In genomic region chr8:108783155-108783554, GRCm38 (mm10) we compare ENCODE assay signal across 21 mouse cellular contexts.
"Had no signal": no experiment of that assay in that cellular context is flagged by ENCODE, and none has a peak within 500 bp of the region (broad histone marks: within the 10 kb centered on the region; RNA-seq: fewer than 3 reads in every experiment).

No protein-coding gene starts in this region.

- DNase-seq: kidney, adult 18-20 months; kidney, adult 9 months; kidney, postnatal 36 days; liver; liver, embryonic 13.5 days; lung, embryonic 14.5 days; lung, postnatal 10 days; lung, postnatal 36 days; retina, postnatal 1 day; right cerebral cortex, postnatal 25 days; spleen, adult 18-20 months; thymus, adult 18-20 months; thymus, postnatal 36 days had no signal

- H3K36me3 ChIP-seq: liver, embryonic 13.5 days; midbrain, embryonic 15.5 days; neural tube, embryonic 12.5 days had no signal

- ATAC-seq: inflammation-experienced regulatory T-cells, adult 6 months; intestine, embryonic 16.5 days; midbrain, embryonic 15.5 days had no signal

- H3K4me3 ChIP-seq: limb, embryonic 12.5 days; liver, embryonic 13.5 days; megakaryocyte, embryonic 14.5 days; midbrain, embryonic 10.5 days; midbrain, embryonic 15.5 days; neural tube, embryonic 12.5 days had no signal

- H3K27ac ChIP-seq: kidney, postnatal 0 days; liver, embryonic 13.5 days; midbrain, embryonic 10.5 days; midbrain, embryonic 15.5 days; neural tube, embryonic 12.5 days had no signal

- H3K9ac ChIP-seq: limb, embryonic 12.5 days; liver, embryonic 13.5 days; lung, embryonic 14.5 days; midbrain, embryonic 15.5 days; neural tube, embryonic 12.5 days had no signal

- H3K4me2 ChIP-seq: limb, embryonic 12.5 days; liver, embryonic 13.5 days; lung, embryonic 14.5 days; midbrain, embryonic 15.5 days; neural tube, embryonic 12.5 days had no signal

- H3K27me3 ChIP-seq: limb, embryonic 12.5 days; liver, embryonic 13.5 days; midbrain, embryonic 15.5 days; neural tube, embryonic 12.5 days had no signal

- H3K9me3 ChIP-seq: limb, embryonic 12.5 days; liver, embryonic 13.5 days; megakaryocyte, embryonic 14.5 days; midbrain, embryonic 10.5 days; midbrain, embryonic 15.5 days; neural tube, embryonic 12.5 days had no signal
